Mouse (Mus musculus): ENCODE measurements around the gene Nfia. TPM values are rescaled to one million over a fixed set of nuclear protein-coding genes. Genes with fewer than 3 reads are reported as not detected.

The Nfia gene
- total and polyA plus RNA-seq, 3 experiments = 0.96 to 25.1 (median 1.3) TPM

- no peak for DNase-seq (ENCODE audit: low spot score)
- TF ChIP-seq TAL1 (conservative IDR thresholded peaks at IDR 0.05; ENCODE audit: low read depth, low read length) (no peak), CTCF (IDR thresholded peaks at IDR 0.05; ENCODE audit: low read depth, low read length) (no peak), GATA1 (IDR thresholded peaks at IDR 0.05; ENCODE audit: borderline replicate concordance, low read length) (no peak), POLR2AphosphoS5 (IDR thresholded peaks at IDR 0.05; ENCODE audit: insufficient replicate concordance, low read depth, low read length) (no peak), GATA2 (IDR thresholded peaks at IDR 0.05; ENCODE audit: borderline replicate concordance, low read depth, low read length) (no peak)
- Histone ChIP-seq H3K9me3 (replicated peaks) (peaks cover 14% of the 10 kb centered on the region), H3K27me3 (ENCODE audit: insufficient read depth, low read length) (no peaks in the 10 kb centered on the region), H3K4me1 (ENCODE audit: insufficient read depth, low read depth, low read length) (no peaks in the 10 kb centered on the region), H3K36me3 (replicated peaks) (peaks cover 3% of the 10 kb centered on the region), H3K4me3 (ENCODE audit: low read depth, low read length) (no peak overlapping the region)
- no peak for ATAC-seq (ENCODE audit: extremely low read depth, insufficient number of reproducible peaks, low FRiP score, poor library complexity, severe bottlenecking)
Observed at GRCm38 (mm10) chr4:97831611-97832278, 59.2 kb downstream of the Nfia start.

- peaks cover 14% of the 10 kb centered on the region for H3K9me3 ChIP-seq (replicated peaks)
- no peaks in the 10 kb centered on the region for H3K27me3 ChIP-seq (ENCODE audit: insufficient read depth, low read length)
- H3K4me3 ChIP-seq (ENCODE audit: low read depth, low read length) = no peak overlapping the region
- DNase-seq (ENCODE audit: low spot score) (no peak), ATAC-seq (ENCODE audit: extremely low read depth, insufficient number of reproducible peaks, low FRiP score, poor library complexity, severe bottlenecking) (no peak)
- H3K36me3 ChIP-seq (replicated peaks) = peaks cover 6% of the 10 kb centered on the region
- TF ChIP-seq GATA1 (IDR thresholded peaks at IDR 0.05; ENCODE audit: borderline replicate concordance, low read length) = no peak
- no peak for TF ChIP-seq POLR2AphosphoS5 (IDR thresholded peaks at IDR 0.05; ENCODE audit: insufficient replicate concordance, low read depth, low read length)
- TF ChIP-seq GATA2 (IDR thresholded peaks at IDR 0.05; ENCODE audit: borderline replicate concordance, low read depth, low read length) = no peak
- no peak for TF ChIP-seq CTCF (IDR thresholded peaks at IDR 0.05; ENCODE audit: low read depth, low read length)
- no peak for TF ChIP-seq TAL1 (conservative IDR thresholded peaks at IDR 0.05; ENCODE audit: low read depth, low read length)
- H3K4me1 ChIP-seq (ENCODE audit: insufficient read depth, low read depth, low read length) = no peaks in the 10 kb centered on the region
Observed at GRCm38 (mm10) chr4:97832279-97832640, 59.7 kb downstream of the Nfia start.

DNA sequence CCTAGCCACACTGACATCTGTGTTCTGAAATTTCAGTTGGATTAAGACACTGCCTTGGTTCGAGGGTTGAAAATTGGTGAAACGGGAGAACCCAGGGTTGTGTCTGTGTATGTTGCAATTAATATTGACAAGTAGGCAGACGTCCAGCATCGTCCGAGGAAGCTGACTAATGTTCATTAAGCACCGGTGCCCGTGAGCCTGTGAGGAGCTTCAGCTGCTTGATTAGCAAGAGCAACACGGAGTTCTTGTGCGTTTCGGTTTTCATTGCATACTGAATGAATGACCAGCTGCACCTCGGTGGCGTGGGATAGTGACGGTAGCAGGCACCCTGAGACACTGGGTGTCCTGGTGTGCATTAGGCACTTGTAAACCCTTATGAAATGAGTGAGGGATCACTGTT lies 64.3 kb downstream of the Nfia start:
- Histone ChIP-seq H3K36me3 (replicated peaks) (peaks cover 22% of the 10 kb centered on the region), H3K27me3 (ENCODE audit: insufficient read depth, low read length) (no peaks in the 10 kb centered on the region), H3K4me3 (ENCODE audit: low read depth, low read length) (no peak overlapping the region), H3K9me3 (replicated peaks) (peaks cover 20% of the 10 kb centered on the region), H3K4me1 (ENCODE audit: insufficient read depth, low read depth, low read length) (no peaks in the 10 kb centered on the region)
- ATAC-seq (ENCODE audit: extremely low read depth, insufficient number of reproducible peaks, low FRiP score, poor library complexity, severe bottlenecking) = no peak
- no peak for DNase-seq (ENCODE audit: low spot score)
- TF ChIP-seq GATA2 (IDR thresholded peaks at IDR 0.05; ENCODE audit: borderline replicate concordance, low read depth, low read length) (no peak), CTCF (IDR thresholded peaks at IDR 0.05; ENCODE audit: low read depth, low read length) (no peak), GATA1 (IDR thresholded peaks at IDR 0.05; ENCODE audit: borderline replicate concordance, low read length) (no peak), POLR2AphosphoS5 (IDR thresholded peaks at IDR 0.05; ENCODE audit: insufficient replicate concordance, low read depth, low read length) (no peak), TAL1 (conservative IDR thresholded peaks at IDR 0.05; ENCODE audit: low read depth, low read length) (no peak)

DNA sequence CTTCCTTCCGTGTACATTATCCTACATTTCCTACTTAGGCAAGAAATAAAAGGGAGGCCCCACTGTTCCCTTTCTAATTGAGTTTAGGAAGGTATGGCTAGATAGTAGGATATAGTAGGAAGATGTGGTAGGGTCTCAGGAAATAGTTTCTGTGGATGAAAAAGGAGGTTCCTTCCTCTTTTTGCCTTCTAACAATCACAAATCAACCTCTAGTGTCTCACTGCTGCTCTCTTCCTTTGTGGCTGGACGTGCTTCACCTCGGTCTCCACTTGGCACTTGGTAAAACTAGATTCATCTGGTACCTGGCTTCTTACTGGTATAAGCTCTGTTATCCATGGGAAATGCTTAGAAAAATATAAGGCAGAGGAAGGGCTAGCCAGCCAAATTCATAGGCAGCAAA lies 65.2 kb downstream of the Nfia start:
- H3K27me3 ChIP-seq (ENCODE audit: insufficient read depth, low read length) = no peaks in the 10 kb centered on the region
- no peak for DNase-seq (ENCODE audit: low spot score)
- H3K4me1 ChIP-seq (ENCODE audit: insufficient read depth, low read depth, low read length) = no peaks in the 10 kb centered on the region
- H3K4me3 ChIP-seq (ENCODE audit: low read depth, low read length) = no peak overlapping the region
- H3K9me3 ChIP-seq (replicated peaks) = peaks cover 20% of the 10 kb centered on the region
- peaks cover 21% of the 10 kb centered on the region for H3K36me3 ChIP-seq (replicated peaks)
- TF ChIP-seq TAL1 (conservative IDR thresholded peaks at IDR 0.05; ENCODE audit: low read depth, low read length) = no peak
- ATAC-seq (ENCODE audit: extremely low read depth, insufficient number of reproducible peaks, low FRiP score, poor library complexity, severe bottlenecking) = no peak

DNA sequence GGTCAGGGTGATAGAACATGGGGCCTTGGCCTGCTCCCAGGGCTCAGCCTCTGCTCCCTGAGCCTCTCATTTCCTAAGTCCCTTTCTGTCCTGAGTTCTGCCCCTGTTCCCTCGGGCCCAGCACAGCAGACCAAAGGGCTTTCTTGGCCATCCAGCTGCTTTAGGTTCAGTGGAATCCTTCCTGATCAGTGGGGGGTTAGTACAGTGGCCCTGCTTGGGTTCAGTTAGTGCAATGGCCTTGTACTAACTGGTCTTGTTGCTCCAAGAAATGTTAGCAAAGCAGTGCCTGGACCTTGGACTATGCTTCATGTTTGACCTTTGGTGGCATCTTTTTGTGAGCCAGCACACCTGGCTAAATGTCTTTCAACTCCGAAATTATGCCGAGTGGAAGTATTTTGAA lies 66.1 kb downstream of the Nfia start:
- no peak for ATAC-seq (ENCODE audit: extremely low read depth, insufficient number of reproducible peaks, low FRiP score, poor library complexity, severe bottlenecking)
- no peak for TF ChIP-seq CTCF (IDR thresholded peaks at IDR 0.05; ENCODE audit: low read depth, low read length)
- TF ChIP-seq GATA1 (IDR thresholded peaks at IDR 0.05; ENCODE audit: borderline replicate concordance, low read length) = no peak
- no peak for TF ChIP-seq GATA2 (IDR thresholded peaks at IDR 0.05; ENCODE audit: borderline replicate concordance, low read depth, low read length)
- no peak for TF ChIP-seq POLR2AphosphoS5 (IDR thresholded peaks at IDR 0.05; ENCODE audit: insufficient replicate concordance, low read depth, low read length)
- TF ChIP-seq TAL1 (conservative IDR thresholded peaks at IDR 0.05; ENCODE audit: low read depth, low read length) = no peak

DNA sequence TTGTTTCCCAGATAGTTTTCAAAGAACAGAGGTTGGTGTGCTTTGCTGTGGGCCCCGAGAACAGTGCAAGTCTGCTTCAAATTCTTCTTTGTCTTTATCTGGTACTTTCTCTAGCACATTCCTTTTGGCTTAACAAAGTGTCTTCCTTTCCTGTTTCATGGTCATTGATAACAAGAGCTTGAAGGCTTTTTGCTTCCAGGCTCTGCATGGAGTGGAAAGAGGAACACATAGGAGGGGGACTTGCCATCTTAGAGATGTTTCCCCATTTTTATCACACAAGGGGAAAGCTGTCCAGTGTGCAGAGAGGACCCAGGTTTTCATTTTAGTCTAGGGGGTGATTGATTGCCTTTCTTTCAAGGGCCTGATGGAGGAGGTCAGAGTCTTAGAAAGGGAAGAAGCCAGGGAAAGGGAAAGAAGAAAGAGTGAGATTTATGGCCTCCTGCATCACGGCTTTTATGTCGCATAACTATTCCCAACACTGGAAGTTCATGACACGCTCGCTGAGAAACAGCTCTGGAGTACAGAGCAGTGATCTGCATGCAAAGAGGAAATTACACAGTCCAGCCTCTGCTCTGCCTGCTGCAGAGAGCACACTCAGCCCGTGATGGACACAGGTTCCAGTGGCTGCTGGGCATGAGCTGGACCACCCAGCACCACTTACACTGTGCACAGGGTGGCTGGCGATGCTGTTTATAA lies 67.0 kb downstream of the Nfia start:
- H3K4me1 ChIP-seq (ENCODE audit: insufficient read depth, low read depth, low read length) = no peaks in the 10 kb centered on the region
- DNase-seq (ENCODE audit: low spot score) (no peak), ATAC-seq (ENCODE audit: extremely low read depth, insufficient number of reproducible peaks, low FRiP score, poor library complexity, severe bottlenecking) (no peak)
- peaks cover 18% of the 10 kb centered on the region for H3K9me3 ChIP-seq (replicated peaks)
- no peak for TF ChIP-seq POLR2AphosphoS5 (IDR thresholded peaks at IDR 0.05; ENCODE audit: insufficient replicate concordance, low read depth, low read length)
- no peak for TF ChIP-seq GATA1 (IDR thresholded peaks at IDR 0.05; ENCODE audit: borderline replicate concordance, low read length)
- no peak for TF ChIP-seq GATA2 (IDR thresholded peaks at IDR 0.05; ENCODE audit: borderline replicate concordance, low read depth, low read length)
- no peak for TF ChIP-seq CTCF (IDR thresholded peaks at IDR 0.05; ENCODE audit: low read depth, low read length)
- no peak for TF ChIP-seq TAL1 (conservative IDR thresholded peaks at IDR 0.05; ENCODE audit: low read depth, low read length)
- H3K4me3 ChIP-seq (ENCODE audit: low read depth, low read length) = no peak overlapping the region
- H3K36me3 ChIP-seq (replicated peaks) = peaks cover 20% of the 10 kb centered on the region
- no peaks in the 10 kb centered on the region for H3K27me3 ChIP-seq (ENCODE audit: insufficient read depth, low read length)

More for the DNA sequence above, 66.1 kb downstream of the Nfia start:
- peaks cover 20% of the 10 kb centered on the region for H3K36me3 ChIP-seq (replicated peaks)
- no peak for DNase-seq (ENCODE audit: low spot score)
- no peak overlapping the region for H3K4me3 ChIP-seq (ENCODE audit: low read depth, low read length)
- no peaks in the 10 kb centered on the region for H3K27me3 ChIP-seq (ENCODE audit: insufficient read depth, low read length)
- H3K4me1 ChIP-seq (ENCODE audit: insufficient read depth, low read depth, low read length) = no peaks in the 10 kb centered on the region
- peaks cover 18% of the 10 kb centered on the region for H3K9me3 ChIP-seq (replicated peaks)

All from G1E (cell line).